Mouse (Mus musculus): ENCODE results near the gene 1700012P22Rik.

DNA sequence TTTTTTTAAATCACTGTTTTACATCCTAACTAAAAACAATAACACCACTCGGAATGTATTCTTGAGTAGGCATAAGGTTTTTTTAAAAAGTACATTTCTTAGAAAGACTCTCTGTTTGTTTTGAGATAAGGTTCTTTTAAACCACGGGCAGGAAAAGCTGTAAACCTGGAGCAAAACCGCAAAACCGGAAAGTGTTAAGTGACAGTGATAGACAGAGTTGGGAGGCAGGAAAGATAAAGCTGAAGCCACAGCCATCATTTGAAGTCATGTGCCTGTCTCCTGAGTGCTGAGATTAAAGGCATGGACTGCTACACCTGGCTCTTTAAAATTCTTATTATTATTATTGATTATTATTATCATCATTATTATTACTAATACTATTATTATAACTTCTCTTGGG lies 35.9 kb downstream of the 1700012P22Rik start:
- TF ChIP-seq CTCF (IDR thresholded peaks at IDR 0.05; ENCODE audit: low read depth) (no peak), EP300 (optimal IDR thresholded peaks at IDR 0.05) (no peak)
